Mouse (Mus musculus) frontal cortex, postnatal 10 days (tissue): ENCODE results near the gene Actn4.

Experiments
- DNase-seq, 2 experiments: peaks; one replicate each; pipeline ENCODE4 v3.0.0; 2022; ENCODE audit warnings: low spot score in 2 of 2, mixed read lengths in 1 of 2

Actn4 gene

GRCm38 (mm10) chr7:28950346-28951037 lies 11.6 kb downstream of the Actn4 start:
- DNase-seq: no peak

GRCm38 (mm10) chr7:28949298-28949697 lies 12.8 kb downstream of the Actn4 start:
- DNase-seq: no peak

GRCm38 (mm10) chr7:28948746-28949145 lies 13.4 kb downstream of the Actn4 start:
- DNase-seq: no peak

- no peak for DNase-seq
Observed at GRCm38 (mm10) chr7:28946271-28946610, 15.9 kb downstream of the Actn4 start.

GRCm38 (mm10) chr7:28945416-28946270 lies 16.5 kb downstream of the Actn4 start:
- no peak for DNase-seq

GRCm38 (mm10) chr7:28944756-28945415 lies 17.3 kb downstream of the Actn4 start:
- no peak for DNase-seq

GRCm38 (mm10) chr7:28943451-28944180 lies 18.5 kb downstream of the Actn4 start:
- DNase-seq: no peak

- DNase-seq: no peak
Observed at GRCm38 (mm10) chr7:28941542-28941941, 20.6 kb downstream of the Actn4 start.

GRCm38 (mm10) chr7:28941129-28941528 lies 21.0 kb downstream of the Actn4 start:
- DNase-seq: no peak

GRCm38 (mm10) chr7:28939418-28940183 lies 22.5 kb downstream of the Actn4 start:
- DNase-seq: no peak

GRCm38 (mm10) chr7:28938654-28939053 lies 23.5 kb downstream of the Actn4 start:
- DNase-seq: no peak

GRCm38 (mm10) chr7:28936787-28937186 lies 25.4 kb downstream of the Actn4 start:
- no peak for DNase-seq

- no peak for DNase-seq
Observed at GRCm38 (mm10) chr7:28933825-28934224, 28.3 kb downstream of the Actn4 start.

GRCm38 (mm10) chr7:28932421-28933041 lies 29.6 kb downstream of the Actn4 start:
- no peak for DNase-seq

- no peak for DNase-seq
Observed at GRCm38 (mm10) chr7:28931695-28932039, 30.5 kb downstream of the Actn4 start.

- DNase-seq: no peak
Observed at GRCm38 (mm10) chr7:28931032-28931694, 31.0 kb downstream of the Actn4 start.

GRCm38 (mm10) chr7:28930320-28931031 lies 31.7 kb downstream of the Actn4 start:
- no peak for DNase-seq

GRCm38 (mm10) chr7:28929381-28929780 lies 32.8 kb downstream of the Actn4 start:
- DNase-seq: no peak

- DNase-seq: no peak
Observed at GRCm38 (mm10) chr7:28926172-28926571, 36.0 kb downstream of the Actn4 start.

- DNase-seq: no peak
Observed at GRCm38 (mm10) chr7:28925317-28925716, 36.8 kb downstream of the Actn4 start.
